Mouse (Mus musculus): ENCODE results near the gene Chac1.

GRCm38 (mm10) chr2:119329123-119329817 is 21.8 kb upstream of the Chac1 start:
- no peak for TF ChIP-seq CTCF (IDR thresholded peaks at IDR 0.05; ENCODE audit: borderline replicate concordance, extremely low read depth, insufficient read depth, insufficient read length)
- TF ChIP-seq POLR2A (IDR thresholded peaks at IDR 0.05; ENCODE audit: borderline replicate concordance, extremely low read depth, insufficient read depth, insufficient read length, poor library complexity, severe bottlenecking), result no peak

Data from brain, embryonic 14.5 days (tissue).